Mouse (Mus musculus): Measurements from ENCODE around the gene Parp8. TPM values are rescaled to one million over a fixed set of nuclear protein-coding genes. Genes with fewer than 3 reads are reported as not detected.

Gene Parp8
- 21.0 and 23.5 TPM in 2 replicates for polyA plus RNA-seq (2012; rRNA removed)

- peak; percentile 16 to 75 for DNase-seq (ENCODE audit: extremely low spot score in 1 of 2, low spot score in 1 of 2)
Measured at GRCm38 (mm10) chr13:117025226-117026067, at the start of gene Parp8. Parp8 (minus strand) TSS chr13:117025537.

GRCm38 (mm10) chr13:117062628-117063315, 37.4 kb upstream of the Parp8 start:
- no peak for DNase-seq (ENCODE audit: extremely low spot score in 1 of 2, low spot score in 1 of 2)

- DNase-seq (ENCODE audit: extremely low spot score in 1 of 2, low spot score in 1 of 2) = no peak
Measured at GRCm38 (mm10) chr13:117056466-117056865, 31.1 kb upstream of the Parp8 start.

- DNase-seq (ENCODE audit: extremely low spot score in 1 of 2, low spot score in 1 of 2) = no peak
Measured at GRCm38 (mm10) chr13:117054811-117055496, 29.6 kb upstream of the Parp8 start.

GRCm38 (mm10) chr13:117052748-117053147, 27.4 kb upstream of the Parp8 start:
- DNase-seq (ENCODE audit: extremely low spot score in 1 of 2, low spot score in 1 of 2) = no peak

- DNase-seq (ENCODE audit: extremely low spot score in 1 of 2, low spot score in 1 of 2) = peak; percentile 65 to 80
Measured at GRCm38 (mm10) chr13:117048541-117048971, 23.2 kb upstream of the Parp8 start.

GRCm38 (mm10) chr13:117043567-117043966, 18.2 kb upstream of the Parp8 start:
- DNase-seq (ENCODE audit: extremely low spot score in 1 of 2, low spot score in 1 of 2) = no peak

GRCm38 (mm10) chr13:117041021-117041420, 15.7 kb upstream of the Parp8 start:
- no peak for DNase-seq (ENCODE audit: extremely low spot score in 1 of 2, low spot score in 1 of 2)

GRCm38 (mm10) chr13:117036277-117036676, 10.9 kb upstream of the Parp8 start:
- DNase-seq (ENCODE audit: extremely low spot score in 1 of 2, low spot score in 1 of 2) = no peak

GRCm38 (mm10) chr13:117035121-117035520, 9.8 kb upstream of the Parp8 start:
- no peak for DNase-seq (ENCODE audit: extremely low spot score in 1 of 2, low spot score in 1 of 2)

- no peak for DNase-seq (ENCODE audit: extremely low spot score in 1 of 2, low spot score in 1 of 2)
Measured at GRCm38 (mm10) chr13:117034676-117035075, 9.3 kb upstream of the Parp8 start.

- no peak for DNase-seq (ENCODE audit: extremely low spot score in 1 of 2, low spot score in 1 of 2)
Measured at GRCm38 (mm10) chr13:117033676-117034308, 8.5 kb upstream of the Parp8 start.

GRCm38 (mm10) chr13:117032402-117032801, 7.1 kb upstream of the Parp8 start:
- DNase-seq (ENCODE audit: extremely low spot score in 1 of 2, low spot score in 1 of 2) = no peak

- DNase-seq (ENCODE audit: extremely low spot score in 1 of 2, low spot score in 1 of 2) = no peak
Measured at GRCm38 (mm10) chr13:117031546-117031945, 6.2 kb upstream of the Parp8 start.

GRCm38 (mm10) chr13:117028221-117028620, 2.9 kb upstream of the Parp8 start:
- DNase-seq (ENCODE audit: extremely low spot score in 1 of 2, low spot score in 1 of 2) = no peak

- no peak for DNase-seq (ENCODE audit: extremely low spot score in 1 of 2, low spot score in 1 of 2)
Measured at GRCm38 (mm10) chr13:117027336-117027735, 2.0 kb upstream of the Parp8 start.

GRCm38 (mm10) chr13:117026276-117026780, 991 bp upstream of the Parp8 start:
- no peak for DNase-seq (ENCODE audit: extremely low spot score in 1 of 2, low spot score in 1 of 2)

- DNase-seq (ENCODE audit: extremely low spot score in 1 of 2, low spot score in 1 of 2) = peak in 1 of 2 experiments; percentile 12
Measured at GRCm38 (mm10) chr13:117024916-117025225, 466 bp downstream of the Parp8 start.

- DNase-seq (ENCODE audit: extremely low spot score in 1 of 2, low spot score in 1 of 2) = peak in 1 of 2 experiments; percentile 59
Measured at GRCm38 (mm10) chr13:117024127-117024915, 1.0 kb downstream of the Parp8 start.

Measured in frontal cortex, adult 2 months (tissue).